Comparison of ENCODE assay signal across 22 mouse cellular contexts in genomic region chr1:38778271-38778670, GRCm38 (mm10). TPM values are rescaled to one million over a fixed set of nuclear protein-coding genes. Genes with fewer than 3 reads are reported as not detected.
DNase-seq lines count a peak whose midpoint lies in the region; ATAC-seq and TF ChIP-seq lines count a peak whose summit lies in the region.
"Had no signal": no experiment of that assay in that cellular context is flagged by ENCODE, and none has a peak within 500 bp of the region (broad histone marks: within the 10 kb centered on the region; RNA-seq: fewer than 3 reads in every experiment).

No protein-coding gene starts in this region.

- no peak for DNase-seq in hindbrain, postnatal 0 days (ENCODE audit: low spot score)
- no peak for DNase-seq in liver, postnatal 0 days
- no peak for DNase-seq in liver, embryonic 11.5 days (ENCODE audit: low spot score)
- DNase-seq in CH12.LX (ENCODE audit: extremely low read depth): peak; percentile 66
- peak; percentile 46 for DNase-seq in ZHBTc4 (ENCODE audit: low read depth, low spot score)
- DNase-seq in embryo, embryonic 10 days (ENCODE audit: low spot score): no peak
- DNase-seq: adrenal gland, adult 2 months; cerebellum, adult 11-12 months; cerebellum, postnatal 10 days; kidney, adult 18-20 months; kidney, postnatal 10 days; liver, embryonic 13.5 days; thymus, postnatal 36 days had no signal

- TF ChIP-seq RAD21 in CH12.LX (IDR thresholded peaks at IDR 0.05; ENCODE audit: low read depth, low read length): peak; percentile 2; the same call in 1 of the 2 replicates

- H3K36me3 ChIP-seq in hindbrain, postnatal 0 days (ENCODE audit: insufficient read depth, low read length): no peaks in the 10 kb centered on the region
- H3K36me3 ChIP-seq in hindbrain, embryonic 13.5 days: no peaks in the 10 kb centered on the region
- H3K36me3 ChIP-seq in liver, postnatal 0 days (replicated peaks; ENCODE audit: insufficient read depth, low read length): no peaks in the 10 kb centered on the region
- H3K36me3 ChIP-seq in liver, embryonic 11.5 days (ENCODE audit: control insufficient read depth, insufficient read depth, low read length): no peaks in the 10 kb centered on the region
- no peaks in the 10 kb centered on the region for H3K36me3 ChIP-seq in CH12.LX (replicated peaks in 1 of 2; ENCODE audit: control insufficient read depth in 1 of 2, insufficient read depth in 1 of 2, low read length in 1 of 2)
- no peaks in the 10 kb centered on the region for H3K36me3 ChIP-seq in heart, embryonic 12.5 days
- H3K36me3 ChIP-seq: embryonic facial prominence, embryonic 12.5 days; heart, embryonic 10.5 days; limb, embryonic 12.5 days; liver, embryonic 13.5 days; midbrain, embryonic 10.5 days had no signal

- TF ChIP-seq CTCF in hindbrain, postnatal 0 days (IDR thresholded peaks at IDR 0.05; ENCODE audit: low read depth): peak; percentile 25; the same call in 1 of the 2 replicates
- 0 out of 2 replicates have a peak, but pooled peaks have one; percentile 25 for TF ChIP-seq CTCF in liver, postnatal 0 days (IDR thresholded peaks at IDR 0.05; ENCODE audit: low read depth)
- peak; percentile 40 to 44; a peak in 2 of 4 replicates for TF ChIP-seq CTCF in CH12.LX (conservative IDR thresholded peaks at IDR 0.05 in 1 of 2, IDR thresholded peaks at IDR 0.05 in 1 of 2; ENCODE audit: low read depth in 2 of 2, low read length in 2 of 2)

- H3K27me3 ChIP-seq in hindbrain, postnatal 0 days (ENCODE audit: insufficient read depth, low read length): no peaks in the 10 kb centered on the region
- no peaks in the 10 kb centered on the region for H3K27me3 ChIP-seq in hindbrain, embryonic 13.5 days
- H3K27me3 ChIP-seq in liver, postnatal 0 days (ENCODE audit: insufficient read depth, low read length): no peaks in the 10 kb centered on the region
- no peaks in the 10 kb centered on the region for H3K27me3 ChIP-seq in liver, embryonic 11.5 days (replicated peaks; ENCODE audit: control insufficient read depth, insufficient read depth, low read length)
- H3K27me3 ChIP-seq in CH12.LX (replicated peaks): no peaks in the 10 kb centered on the region
- H3K27me3 ChIP-seq in heart, embryonic 12.5 days (replicated peaks): no peaks in the 10 kb centered on the region
- H3K27me3 ChIP-seq: embryonic facial prominence, embryonic 12.5 days; limb, embryonic 12.5 days; liver, embryonic 13.5 days had no signal

- WGBS in hindbrain, postnatal 0 days: 96% methylated on average over 1 of the region's 1 CpGs
- WGBS in hindbrain, embryonic 13.5 days: 100% methylated on average over 1 of the region's 1 CpGs
- WGBS in liver, postnatal 0 days (ENCODE audit: insufficient replicate concordance): 81% methylated on average over 1 of the region's 1 CpGs
- WGBS in liver, embryonic 11.5 days: 88% methylated on average over 1 of the region's 1 CpGs
- WGBS in heart, embryonic 12.5 days: 94% methylated on average over 1 of the region's 1 CpGs

- H3K4me3 ChIP-seq in hindbrain, postnatal 0 days (ENCODE audit: low read length): no peak overlapping the region
- H3K4me3 ChIP-seq in hindbrain, embryonic 13.5 days: no peak overlapping the region
- no peak overlapping the region for H3K4me3 ChIP-seq in liver, postnatal 0 days (ENCODE audit: low read depth, low read length)
- H3K4me3 ChIP-seq in liver, embryonic 11.5 days (ENCODE audit: low read depth, low read length): no peak overlapping the region
- no peak overlapping the region for H3K4me3 ChIP-seq in CH12.LX (replicated peaks in 1 of 3; ENCODE audit: low read depth in 2 of 3, low read length in 2 of 3, poor library complexity in 1 of 3)
- H3K4me3 ChIP-seq in heart, embryonic 12.5 days: no peak overlapping the region
- H3K4me3 ChIP-seq: embryonic facial prominence, embryonic 12.5 days; heart, embryonic 10.5 days; limb, embryonic 12.5 days; liver, embryonic 13.5 days; midbrain, embryonic 10.5 days had no signal

- no peaks in the 10 kb centered on the region for H3K79me2 ChIP-seq in CH12.LX (replicated peaks; ENCODE audit: control insufficient read depth, extremely low read depth, insufficient read depth, poor library complexity, severe bottlenecking)

- dilution Hi-C loops in CH12.LX (cut with MboI; ENCODE audit: extremely low pct_ligation_motif_present, extremely low pct_unique_long_range_greater_than_20kb, low sequenced_read_pairs): no loop called here

- ATAC-seq in hindbrain, postnatal 0 days: no peak
- no peak for ATAC-seq in hindbrain, embryonic 13.5 days (ENCODE audit: low FRiP score)
- ATAC-seq in liver, postnatal 0 days: no peak
- no peak for ATAC-seq in liver, embryonic 11.5 days (replicated peaks; ENCODE audit: low FRiP score)
- no peak for ATAC-seq in heart, embryonic 12.5 days (ENCODE audit: insufficient number of reproducible peaks, low FRiP score)
- ATAC-seq: hindbrain, embryonic 16.5 days had no signal

- H3K27ac ChIP-seq in hindbrain, postnatal 0 days: no peak overlapping the region
- no peak overlapping the region for H3K27ac ChIP-seq in hindbrain, embryonic 13.5 days
- no peak overlapping the region for H3K27ac ChIP-seq in liver, postnatal 0 days (ENCODE audit: low read depth)
- H3K27ac ChIP-seq in liver, embryonic 11.5 days (ENCODE audit: low read depth, low read length): no peak overlapping the region
- peak overlapping the region; percentile 91; the same call in 1 of the 2 replicates for H3K27ac ChIP-seq in CH12.LX (ENCODE audit: insufficient read depth, low read depth)
- no peak overlapping the region for H3K27ac ChIP-seq in heart, embryonic 12.5 days (ENCODE audit: poor library complexity, severe bottlenecking)
- H3K27ac ChIP-seq: embryonic facial prominence, embryonic 12.5 days; heart, embryonic 10.5 days; liver, embryonic 13.5 days; macrophage; midbrain, embryonic 10.5 days had no signal

- in situ Hi-C loops in CH12.LX (cut with MboI; ENCODE audit: low pct_ligation_motif_present, low pct_unique_long_range_greater_than_20kb, low sequenced_read_pairs): no loop called here

- no peak for TF ChIP-seq EP300 in liver, postnatal 0 days (IDR thresholded peaks at IDR 0.05; ENCODE audit: low read depth)
- no peak for TF ChIP-seq EP300 in CH12.LX (IDR thresholded peaks at IDR 0.05; ENCODE audit: low read length)

- no peaks in the 10 kb centered on the region for H3K4me1 ChIP-seq in hindbrain, postnatal 0 days (ENCODE audit: insufficient read depth, low read length)
- 0 out of 2 replicates have a peak, but pooled peaks cover 4% of the 10 kb centered on the region for H3K4me1 ChIP-seq in hindbrain, embryonic 13.5 days (replicated peaks)
- no peaks in the 10 kb centered on the region for H3K4me1 ChIP-seq in liver, postnatal 0 days (ENCODE audit: insufficient read depth)
- no peaks in the 10 kb centered on the region for H3K4me1 ChIP-seq in liver, embryonic 11.5 days (replicated peaks; ENCODE audit: control insufficient read depth, insufficient read depth, low read length)
- peaks cover 16 to 69% of the 10 kb centered on the region in 2 experiments for H3K4me1 ChIP-seq in CH12.LX (ENCODE audit: control insufficient read depth in 1 of 2, insufficient read depth in 2 of 2)
- no peaks in the 10 kb centered on the region for H3K4me1 ChIP-seq in heart, embryonic 12.5 days (replicated peaks)
- H3K4me1 ChIP-seq: embryonic facial prominence, embryonic 12.5 days; liver, embryonic 13.5 days; midbrain, embryonic 10.5 days had no signal

- no peak for TF ChIP-seq POLR2A in CH12.LX (IDR thresholded peaks at IDR 0.05; ENCODE audit: low read depth, low read length)

- H3K9ac ChIP-seq in hindbrain, postnatal 0 days (replicated peaks; ENCODE audit: low read length): no peak overlapping the region
- H3K9ac ChIP-seq in hindbrain, embryonic 13.5 days: no peak overlapping the region
- H3K9ac ChIP-seq in liver, postnatal 0 days (replicated peaks): no peak overlapping the region
- H3K9ac ChIP-seq in liver, embryonic 11.5 days (ENCODE audit: low read depth, low read length): no peak overlapping the region
- no peak overlapping the region for H3K9ac ChIP-seq in CH12.LX (ENCODE audit: insufficient read depth, low read depth)
- no peak overlapping the region for H3K9ac ChIP-seq in heart, embryonic 12.5 days
- H3K9ac ChIP-seq: embryonic facial prominence, embryonic 12.5 days; limb, embryonic 12.5 days; liver, embryonic 13.5 days had no signal

- no peak overlapping the region for H3K4me2 ChIP-seq in hindbrain, postnatal 0 days (ENCODE audit: low read depth, low read length)
- H3K4me2 ChIP-seq in hindbrain, embryonic 13.5 days: no peak overlapping the region
- no peak overlapping the region for H3K4me2 ChIP-seq in liver, postnatal 0 days (ENCODE audit: low read depth, low read length)
- no peak overlapping the region for H3K4me2 ChIP-seq in liver, embryonic 11.5 days
- H3K4me2 ChIP-seq in CH12.LX (ENCODE audit: insufficient read depth, low read depth, poor library complexity, severe bottlenecking): no peak overlapping the region
- H3K4me2 ChIP-seq in heart, embryonic 12.5 days: no peak overlapping the region
- H3K4me2 ChIP-seq: embryonic facial prominence, embryonic 12.5 days; limb, embryonic 12.5 days; liver, embryonic 13.5 days had no signal

- no peaks in the 10 kb centered on the region for H3K9me3 ChIP-seq in hindbrain, postnatal 0 days (ENCODE audit: low read length)
- no peaks in the 10 kb centered on the region for H3K9me3 ChIP-seq in hindbrain, embryonic 13.5 days
- no peaks in the 10 kb centered on the region for H3K9me3 ChIP-seq in liver, postnatal 0 days (ENCODE audit: low read length)
- no peaks in the 10 kb centered on the region for H3K9me3 ChIP-seq in liver, embryonic 11.5 days (ENCODE audit: control insufficient read depth, low read length)
- peaks cover 16% of the 10 kb centered on the region for H3K9me3 ChIP-seq in CH12.LX (replicated peaks; ENCODE audit: low read length)
- peaks cover 5% of the 10 kb centered on the region; the same call in 1 of the 2 replicates for H3K9me3 ChIP-seq in heart, embryonic 12.5 days (replicated peaks)
- H3K9me3 ChIP-seq: embryonic facial prominence, embryonic 12.5 days; heart, embryonic 10.5 days; liver, embryonic 13.5 days; midbrain, embryonic 10.5 days had no signal

TF ChIP-seq in CH12.LX, 34 proteins besides CTCF, POLR2A, EP300 and RAD21 (continues in another document):
- TF ChIP-seq IRF4 (IDR thresholded peaks at IDR 0.05; ENCODE audit: low read depth, low read length) (no peak), E2F4 (IDR thresholded peaks at IDR 0.05; ENCODE audit: insufficient replicate concordance, low read depth, low read length) (no peak), ZNF384 (IDR thresholded peaks at IDR 0.05; ENCODE audit: low read depth, low read length) (no peak), ZC3H11A (IDR thresholded peaks at IDR 0.05; ENCODE audit: low read depth, low read length) (no peak)

RNA-seq across cellular contexts. Expression of gene Lonrf2, which starts 58.2 kb away (rescaled TPM):
- total RNA-seq in hindbrain, postnatal 0 days (2014; rRNA removed): 116 and 137 TPM in 2 replicates
- 21.9 TPM in 2 replicates for polyA plus RNA-seq in hindbrain, postnatal 0 days (2015; fragmentation: Nextera tagmentation; extraction: Ambion mirVana)
- 14.7 and 16.1 TPM in 2 replicates for polyA plus RNA-seq in hindbrain, embryonic 13.5 days (2015; fragmentation: Nextera tagmentation; extraction: Ambion mirVana)
- polyA plus RNA-seq in liver, postnatal 0 days (2015; fragmentation: Nextera tagmentation; extraction: Ambion mirVana): 0.01 TPM in 1 of 2 replicates, not detected in the other
- 0.22 and 0.41 TPM in 2 replicates for polyA plus RNA-seq in liver, embryonic 11.5 days (2014; fragmentation: Nextera tagmentation; extraction: Ambion mirVana)
- total RNA-seq in CH12.LX (2012; rRNA removed) (not detected in 2 replicates), CH12.LX (2014; rRNA removed) (not detected in 2 replicates)
- polyA plus RNA-seq in CH12.LX (2012; ENCODE audit: insufficient read length, low read depth): not detected in 2 replicates
- 1.0 TPM in 2 replicates for polyA plus RNA-seq in heart, embryonic 12.5 days (2016; fragmentation: Nextera tagmentation; extraction: Ambion mirVana)
- total RNA-seq: neutrophil, adult 5-6 weeks had no signal
- polyA plus RNA-seq: macrophage had no signal

Comparison
In these comparisons a context has a peak if more than half of its experiments do, and no peak if none do; other contexts are left out.
1. DNase-seq: peak in CH12.LX (single experiment) and ZHBTc4 (single experiment); none in hindbrain, postnatal 0 days (single experiment), liver, postnatal 0 days (single experiment), liver, embryonic 11.5 days (single experiment) and embryo, embryonic 10 days (single experiment).
2. Peak in every context shown above with its lines, with median percentiles within 50 percentile points of each other: CTCF ChIP-seq.